Mouse (Mus musculus): ENCODE results near the gene Tpm1.

Gene Tpm1
- long read RNA-seq, experiment 1, transcript Tpm1-212 (8 exons, 1,714 nt) = minor isoform, 27 of 201 reads
- long read RNA-seq, experiment 1, transcript Tpm1-211 (8 exons, 1,607 nt) = major isoform, 80 of 201 reads
- long read RNA-seq, experiment 1, transcript Tpm1-215 (9 exons, 1,759 nt) = minor isoform, 12 of 201 reads
- long read RNA-seq, experiment 1, transcript Tpm1-216 (9 exons, 1,898 nt) = minor isoform, 24 of 201 reads
- long read RNA-seq, experiment 1, partial matches to known transcripts = 35 of 201 reads
- long read RNA-seq, experiment 1, other reads (novel, unspliced or antisense) = 15 of 201 reads
- long read RNA-seq, experiment 2, transcript Tpm1-216 (9 exons, 1,898 nt) = minor isoform, 38 of 309 reads
- long read RNA-seq, experiment 2, transcript Tpm1-219 (4 exons, 649 nt) = minor isoform, 9 of 309 reads
- long read RNA-seq, experiment 2, transcript Tpm1-211 (8 exons, 1,607 nt) = major isoform, 103 of 309 reads
- long read RNA-seq, experiment 2, transcript Tpm1-212 (8 exons, 1,714 nt) = minor isoform, 34 of 309 reads
- long read RNA-seq, experiment 2, partial matches to known transcripts = 77 of 309 reads
- long read RNA-seq, experiment 2, other reads (novel, unspliced or antisense) = 38 of 309 reads

GRCm38 (mm10) chr9:67049086-67049824 is at the start of gene Tpm1:
Gene Tpm1 (minus strand): TSS chr9:67049406.
- intact Hi-C loops (cut with DNase I) = loop anchor here (5.0 kb wide), 1 partner anchor 163 kb away; no protein-coding TSS in a partner anchor

GRCm38 (mm10) chr9:67094371-67094770 is 45.2 kb upstream of the Tpm1 start:
- intact Hi-C loops (cut with DNase I) = no loop called here

GRCm38 (mm10) chr9:67092210-67092609 is 43.0 kb upstream of the Tpm1 start:
- intact Hi-C loops (cut with DNase I) = no loop called here

GRCm38 (mm10) chr9:67091598-67091997 is 42.4 kb upstream of the Tpm1 start:
- intact Hi-C loops (cut with DNase I) = no loop called here

GRCm38 (mm10) chr9:67091151-67091550 is 41.9 kb upstream of the Tpm1 start:
- intact Hi-C loops (cut with DNase I) = no loop called here

- intact Hi-C loops (cut with DNase I) = no loop called here
Observed at GRCm38 (mm10) chr9:67090633-67091045, 41.4 kb upstream of the Tpm1 start.

GRCm38 (mm10) chr9:67089167-67089566 is 40.0 kb upstream of the Tpm1 start:
- intact Hi-C loops (cut with DNase I) = no loop called here

GRCm38 (mm10) chr9:67083801-67084200 is 34.6 kb upstream of the Tpm1 start:
- intact Hi-C loops (cut with DNase I) = no loop called here

- intact Hi-C loops (cut with DNase I) = no loop called here
Observed at GRCm38 (mm10) chr9:67081688-67082087, 32.5 kb upstream of the Tpm1 start.

- intact Hi-C loops (cut with DNase I) = no loop called here
Observed at GRCm38 (mm10) chr9:67077658-67078319, 28.6 kb upstream of the Tpm1 start.

GRCm38 (mm10) chr9:67077266-67077657 is 28.1 kb upstream of the Tpm1 start:
- intact Hi-C loops (cut with DNase I) = no loop called here

GRCm38 (mm10) chr9:67072182-67072581 is 23.0 kb upstream of the Tpm1 start:
- intact Hi-C loops (cut with DNase I) = no loop called here

GRCm38 (mm10) chr9:67071596-67071995 is 22.4 kb upstream of the Tpm1 start:
- intact Hi-C loops (cut with DNase I) = no loop called here

GRCm38 (mm10) chr9:67071103-67071502 is 21.9 kb upstream of the Tpm1 start:
- intact Hi-C loops (cut with DNase I) = no loop called here

GRCm38 (mm10) chr9:67066616-67067015 is 17.4 kb upstream of the Tpm1 start:
- intact Hi-C loops (cut with DNase I) = no loop called here

- intact Hi-C loops (cut with DNase I) = no loop called here
Observed at GRCm38 (mm10) chr9:67059714-67060113, 10.5 kb upstream of the Tpm1 start.

- intact Hi-C loops (cut with DNase I) = no loop called here
Observed at GRCm38 (mm10) chr9:67058366-67058765, 9.2 kb upstream of the Tpm1 start.

- intact Hi-C loops (cut with DNase I) = no loop called here
Observed at GRCm38 (mm10) chr9:67050736-67051337, 1.6 kb upstream of the Tpm1 start.

GRCm38 (mm10) chr9:67049836-67050235 is 630 bp upstream of the Tpm1 start:
- intact Hi-C loops (cut with DNase I) = loop anchor here (5.0 kb wide), 1 partner anchor 162 kb away; no protein-coding TSS in a partner anchor

GRCm38 (mm10) chr9:67048483-67049085 is 622 bp downstream of the Tpm1 start:
- intact Hi-C loops (cut with DNase I) = loop anchor here (5.0 kb wide), 1 partner anchor 164 kb away; no protein-coding TSS in a partner anchor

Data from adrenal gland (tissue).